Mouse (Mus musculus) forebrain, embryonic 14.5 days (tissue): ENCODE data around the gene Dus3l. TPM values are rescaled to one million over a fixed set of nuclear protein-coding genes. Genes with fewer than 3 reads are reported as not detected.

ENCODE experiments used
- ATAC-seq: fragments of 200-750 bp; cut with Nextera tagmentation; 2 replicates; pipeline ENCODE4 v1.8.0; 2017; ENCODE audit warnings: mild to moderate bottlenecking, moderate library complexity
- DNase-seq: peaks from one replicate; pipeline ENCODE4 v3.0.0-alpha.2; 2015; ENCODE audit warnings: low spot score
- H3K27ac ChIP-seq: fragments of 300-500 bp; sonication (generic); 2 replicates; pipeline ENCODE4 v1.5.1; 2014; ENCODE audit warnings: low read depth, mild to moderate bottlenecking, control low read depth, low read length, moderate library complexity
- H3K27me3 ChIP-seq: fragments of 300-500 bp; sonication (generic); replicated peaks from 2 replicates; pipeline ENCODE4 v1.6.1; 2014; ENCODE audit warnings: low read length, control low read depth, mixed read lengths; ENCODE audit not compliant: control insufficient read depth, insufficient read depth
- H3K36me3 ChIP-seq: fragments of 300-500 bp; sonication (generic); 2 replicates; pipeline ENCODE4 v1.6.1; 2014; ENCODE audit warnings: low read length, control low read depth; ENCODE audit not compliant: control insufficient read depth, insufficient read depth
- H3K4me1 ChIP-seq: fragments of 300-500 bp; sonication (generic); 2 replicates; pipeline ENCODE4 v1.6.1; 2014; ENCODE audit warnings: antibody characterized with exemption, low read length, control low read depth; ENCODE audit not compliant: control insufficient read depth, insufficient read depth
- H3K4me2 ChIP-seq: fragments of 300-500 bp; sonication (generic); 2 replicates; pipeline ENCODE4 v1.6.1; 2014; ENCODE audit warnings: mild to moderate bottlenecking, control low read depth, low read length
- H3K4me3 ChIP-seq: fragments of 300-500 bp; sonication (generic); 2 replicates; pipeline ENCODE4 v1.5.1; 2014; ENCODE audit warnings: low read depth, low read length, control low read depth
- H3K9ac ChIP-seq: fragments of 300-500 bp; sonication (generic); 2 replicates; pipeline ENCODE4 v1.6.1; 2014; ENCODE audit warnings: mild to moderate bottlenecking, low read length, control low read depth, moderate library complexity
- H3K9me3 ChIP-seq: fragments of 300-500 bp; sonication (generic); replicated peaks from 2 replicates; pipeline ENCODE4 v1.6.1; 2016; ENCODE audit warnings: low read length, control low read depth, mixed read lengths; ENCODE audit not compliant: control insufficient read depth
- WGBS: fragments of 180-500 bp; shearing (Covaris S2); extraction: QIAGEN DNeasy Blood & Tissue Kit; methylation state at CpG from one replicate; pipeline ENCODE4 v1.1.7; 2014; 5-methylcytosine and 5-hydroxymethylcytosine counted together
- polyA plus RNA-seq: library from polyadenylated mRNA; unstranded; fragments of >200 nt; fragmentation: Nextera tagmentation; extraction: Ambion mirVana; gene quantifications from 2 replicates; pipeline ENCODE4 v1.2.1, GENCODE M21; 2014

The Dus3l gene
- 48.2 and 57.3 TPM in 2 replicates for polyA plus RNA-seq

GRCm38 (mm10) chr17:56764474-56765354 lies at the start of gene Dus3l:
Dus3l (plus strand) TSS chr17:56764757.
- H3K27me3 ChIP-seq = no peaks in the 10 kb centered on the region
- H3K4me1 ChIP-seq = peaks cover 7% of the 10 kb centered on the region
- ATAC-seq = peak; percentile 82
- H3K4me3 ChIP-seq = peak within 1 kb of the TSS; percentile 69
- H3K4me2 ChIP-seq = peak within 1 kb of the TSS; percentile 65
- H3K27ac ChIP-seq = peak within 1 kb of the TSS; percentile 97
- peak; percentile 96 for DNase-seq
- H3K9ac ChIP-seq = peak within 1 kb of the TSS; percentile 77
- WGBS = 2% methylated on average over 58 of the region's 58 CpGs
- no peaks in the 10 kb centered on the region for H3K9me3 ChIP-seq
- peaks cover 32% of the 10 kb centered on the region for H3K36me3 ChIP-seq

- no peak overlapping the region for H3K4me2 ChIP-seq
- no peak for DNase-seq
- H3K9me3 ChIP-seq = no peaks in the 10 kb centered on the region
- no peak overlapping the region for H3K27ac ChIP-seq
- H3K36me3 ChIP-seq = peaks cover 26% of the 10 kb centered on the region
- H3K9ac ChIP-seq = peak overlapping the region; percentile 74; the same call in 1 of the 2 replicates
- no peak for ATAC-seq
- peaks cover 11% of the 10 kb centered on the region for H3K4me1 ChIP-seq
- 69% methylated on average over 11 of the region's 11 CpGs for WGBS
- H3K4me3 ChIP-seq = 0 out of 2 replicates have a peak overlapping the region, but pooled peaks have one; percentile 81
- no peaks in the 10 kb centered on the region for H3K27me3 ChIP-seq
Observed at GRCm38 (mm10) chr17:56715360-56715759, 49.2 kb upstream of the Dus3l start.

GRCm38 (mm10) chr17:56715914-56716654 lies 48.5 kb upstream of the Dus3l start:
- 26% methylated on average over 22 of the region's 22 CpGs for WGBS
- DNase-seq (no peak), ATAC-seq (no peak)

GRCm38 (mm10) chr17:56716655-56717362 lies 47.7 kb upstream of the Dus3l start:
- Histone ChIP-seq H3K27ac (peak overlapping the region; percentile 84), H3K4me2 (peak overlapping the region; percentile 83), H3K9ac (peak overlapping the region; percentile 95), H3K36me3 (peaks cover 20% of the 10 kb centered on the region), H3K9me3 (no peaks in the 10 kb centered on the region), H3K4me3 (peak overlapping the region; percentile 81), H3K27me3 (no peaks in the 10 kb centered on the region), H3K4me1 (peaks cover 11% of the 10 kb centered on the region)
- ATAC-seq (peak; percentile 93), DNase-seq (peak; percentile 99)
- under 1% methylated on average over 54 of the region's 55 CpGs for WGBS

More at GRCm38 (mm10) chr17:56715914-56716654, 48.5 kb upstream of the Dus3l start:
- Histone ChIP-seq H3K27me3 (no peaks in the 10 kb centered on the region), H3K4me2 (peak overlapping the region; percentile 83), H3K4me3 (peak overlapping the region; percentile 81), H3K36me3 (peaks cover 20% of the 10 kb centered on the region), H3K9me3 (no peaks in the 10 kb centered on the region), H3K9ac (peak overlapping the region; percentile 74), H3K4me1 (peaks cover 11% of the 10 kb centered on the region), H3K27ac (peak overlapping the region; percentile 84)

DNA sequence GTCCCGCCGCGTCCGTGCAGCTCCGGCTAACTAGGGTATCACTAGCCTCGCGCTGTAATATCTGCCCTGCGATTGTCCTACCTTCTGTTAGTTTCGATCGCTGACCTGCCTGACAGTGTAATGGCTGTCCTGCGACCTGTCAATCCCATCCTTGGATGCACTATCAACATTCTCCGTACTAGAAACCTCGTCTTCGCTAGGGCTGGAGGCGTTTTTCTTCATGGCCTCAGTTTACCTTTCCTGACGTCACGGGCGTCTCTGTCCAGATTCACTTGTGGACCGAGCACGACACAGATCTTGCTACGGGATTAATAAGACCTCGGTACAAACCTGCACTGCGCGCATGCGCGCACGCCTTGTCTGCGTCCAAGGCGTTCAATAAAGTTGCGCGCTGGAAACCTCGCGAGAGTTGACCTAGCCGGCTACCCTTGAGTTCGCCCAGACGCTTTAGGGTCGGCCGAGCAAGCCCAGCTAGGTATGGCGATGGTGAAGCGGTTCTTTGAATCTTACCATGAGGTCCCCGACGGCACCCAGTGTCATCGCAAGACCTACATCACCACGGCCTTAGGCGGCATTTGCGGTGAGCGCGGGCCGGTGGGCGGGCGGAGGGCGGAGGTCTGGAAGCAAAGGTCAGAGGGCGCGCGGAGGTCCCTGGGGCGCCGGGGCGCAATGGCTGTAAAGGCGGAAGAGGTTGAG lies 47.0 kb upstream of the Dus3l start, which contains the start of the genes Ndufa11 and Vmac:
Gene Ndufa11, plus strand, starts transcription at position 405 of the 696 bp plus-strand sequence.
Gene Vmac, minus strand, starts transcription at position 660 of the 696 bp plus-strand sequence.
- Histone ChIP-seq H3K4me1 (peaks cover 11% of the 10 kb centered on the region), H3K27me3 (no peaks in the 10 kb centered on the region), H3K36me3 (peaks cover 20% of the 10 kb centered on the region), H3K4me3 (peak within 1 kb of the TSS; percentile 81), H3K4me2 (peak within 1 kb of the TSS; percentile 83), H3K9ac (peak within 1 kb of the TSS; percentile 95), H3K27ac (peak within 1 kb of the TSS; percentile 84), H3K9me3 (no peaks in the 10 kb centered on the region)
- DNase-seq = peak; percentile 99
- WGBS = under 1% methylated on average over 59 of the region's 59 CpGs
- ATAC-seq = peak; percentile 79

DNA sequence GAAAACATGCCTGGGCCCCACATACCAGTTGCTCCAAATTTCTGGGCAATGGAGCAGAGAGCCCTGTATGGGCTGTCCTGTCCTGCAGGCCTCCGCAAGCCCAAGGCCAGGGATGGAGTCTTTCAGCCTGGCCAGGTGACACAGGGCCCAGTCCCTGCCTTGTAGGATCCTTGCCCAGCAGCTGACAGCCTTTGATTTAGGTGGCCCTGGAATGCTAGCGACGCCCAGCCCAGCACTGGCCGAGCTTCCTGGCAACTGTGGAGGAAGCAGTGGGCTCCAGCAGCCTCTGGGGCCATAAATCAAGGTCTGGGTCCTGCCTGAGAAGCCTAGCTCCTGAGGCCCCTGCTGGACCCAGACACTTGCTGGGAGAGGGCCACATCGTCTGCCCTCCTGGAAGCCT lies 42.1 kb upstream of the Dus3l start:
- H3K9ac ChIP-seq = no peak overlapping the region
- H3K27me3 ChIP-seq = no peaks in the 10 kb centered on the region
- DNase-seq (no peak), ATAC-seq (no peak)
- peaks cover 11% of the 10 kb centered on the region for H3K4me1 ChIP-seq
- H3K9me3 ChIP-seq = no peaks in the 10 kb centered on the region
- H3K4me3 ChIP-seq = no peak overlapping the region
- H3K36me3 ChIP-seq = peaks cover 34% of the 10 kb centered on the region
- H3K4me2 ChIP-seq = no peak overlapping the region
- no peak overlapping the region for H3K27ac ChIP-seq
- 85% methylated on average over 5 of the region's 5 CpGs for WGBS

- Histone ChIP-seq H3K36me3 (peaks cover 34% of the 10 kb centered on the region), H3K4me3 (no peak overlapping the region), H3K9ac (no peak overlapping the region), H3K27me3 (no peaks in the 10 kb centered on the region), H3K9me3 (no peaks in the 10 kb centered on the region), H3K4me1 (peaks cover 6% of the 10 kb centered on the region), H3K27ac (no peak overlapping the region), H3K4me2 (no peak overlapping the region)
- ATAC-seq = no peak
- 86% methylated on average over 11 of the region's 11 CpGs for WGBS
- DNase-seq = no peak
Observed at GRCm38 (mm10) chr17:56723419-56724161, 41.0 kb upstream of the Dus3l start.
